Mouse (Mus musculus): ENCODE results near the gene Sgms2.

DNA sequence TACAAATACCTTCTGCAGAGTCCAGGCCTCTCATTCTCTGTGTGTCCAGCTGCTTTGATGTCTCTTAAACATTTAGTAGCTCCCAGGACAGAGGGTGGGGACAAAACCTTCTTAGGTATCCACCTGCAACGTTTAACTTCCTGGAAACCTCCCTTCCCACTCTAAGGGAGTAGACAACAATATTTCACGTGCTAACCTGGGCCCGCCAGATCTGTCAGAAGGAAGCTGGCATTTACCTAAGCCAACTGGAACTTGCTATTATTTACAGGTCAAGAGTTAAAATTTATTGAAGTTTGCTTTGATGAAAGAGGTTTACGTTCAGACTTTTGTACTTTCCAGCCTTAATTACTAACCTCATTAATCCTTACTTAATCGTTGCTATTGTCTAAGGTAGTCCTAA is 2.2 kb downstream of the Sgms2 start:
- TF ChIP-seq CTCF (IDR thresholded peaks at IDR 0.05; ENCODE audit: borderline replicate concordance, insufficient read depth, low read depth, low read length): no peak
- no peak for TF ChIP-seq POLR2A (IDR thresholded peaks at IDR 0.05; ENCODE audit: borderline replicate concordance, insufficient read depth, low read length)

Measured in cerebellum, adult 2 months (tissue).